Mouse (Mus musculus) retina, embryonic 14.5 days (tissue): ENCODE data around the gene Setd3.

Source experiments
- DNase-seq: peaks from one replicate; pipeline ENCODE4 v3.0.0-alpha.2; 2015; ENCODE audit warnings: low spot score

Setd3 gene

DNA sequence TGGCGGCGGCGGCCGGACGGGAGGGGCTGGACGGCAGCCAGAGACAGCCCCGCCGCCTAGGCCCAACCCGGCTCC, at the start of gene Setd3:
Gene Setd3, minus strand, starts transcription at position 69 of the 75 bp plus-strand sequence.
- DNase-seq, result no peak

GRCm38 (mm10) chr12:108227527-108227926, 48.4 kb upstream of the Setd3 start:
- no peak for DNase-seq

- DNase-seq, result no peak
These were observed 47.8 kb upstream of the Setd3 start for GRCm38 (mm10) chr12:108226941-108227340.

DNA sequence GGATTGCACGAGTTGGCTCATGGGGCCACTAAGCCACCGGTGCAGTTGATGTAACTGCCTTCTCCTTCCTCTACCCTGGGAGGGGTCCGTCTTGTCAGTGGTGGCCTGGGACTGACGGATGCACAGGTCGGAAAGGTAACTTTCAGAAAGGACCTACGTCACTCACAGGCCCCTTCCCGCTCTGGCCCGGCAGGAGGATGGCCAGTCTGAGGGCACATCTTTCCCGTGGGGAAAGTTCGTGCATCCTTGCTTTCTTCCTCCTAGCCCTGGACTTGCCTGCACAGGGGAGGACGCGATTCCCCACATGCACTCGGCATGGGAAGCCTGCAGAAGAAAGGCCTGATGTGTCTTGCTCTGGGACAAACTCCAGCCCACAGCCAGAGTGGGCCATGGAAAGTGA, 47.1 kb upstream of the Setd3 start:
- DNase-seq, result no peak

GRCm38 (mm10) chr12:108225781-108226180, 46.7 kb upstream of the Setd3 start:
- no peak for DNase-seq

GRCm38 (mm10) chr12:108223357-108223756, 44.2 kb upstream of the Setd3 start:
- DNase-seq, result no peak

DNA sequence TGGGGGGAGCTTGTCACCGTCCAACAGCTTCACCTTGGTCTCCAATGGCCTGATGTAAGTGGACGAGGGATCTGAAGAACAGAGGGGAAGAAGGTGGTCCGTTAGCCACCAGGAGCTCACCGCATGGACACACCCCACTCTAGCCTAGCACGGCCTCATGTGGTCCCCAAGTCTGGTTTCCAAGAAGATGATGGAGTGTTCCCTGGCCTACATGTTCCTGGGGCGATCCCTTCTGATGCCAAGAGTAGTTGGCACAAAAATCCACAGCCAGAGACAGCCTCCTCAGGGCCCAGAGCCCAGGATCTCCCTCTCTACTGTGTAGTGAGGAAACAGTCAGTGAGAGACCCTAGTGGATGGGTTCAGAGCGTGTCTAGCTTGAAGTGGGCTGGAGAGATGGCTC, 42.6 kb upstream of the Setd3 start:
- DNase-seq, result no peak

DNA sequence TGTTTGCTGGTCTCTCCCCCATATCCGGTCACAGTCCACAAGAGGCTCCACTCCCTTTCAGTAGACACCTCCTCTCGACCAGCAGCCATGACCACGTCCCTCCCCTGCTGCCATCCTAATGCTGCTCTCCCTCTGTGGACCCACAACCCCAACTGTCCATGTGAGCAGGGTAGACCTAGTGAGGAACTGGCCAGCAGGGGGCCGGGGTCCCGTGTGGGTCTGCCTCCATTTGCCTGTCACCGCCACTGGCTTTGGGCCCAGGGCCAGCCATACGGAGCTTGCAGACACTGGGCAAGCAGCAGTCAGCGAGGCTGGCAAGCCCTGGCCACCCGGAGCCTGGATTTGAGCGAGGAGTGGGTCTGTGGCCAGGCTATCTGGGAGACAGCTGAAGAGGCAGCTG, 42.1 kb upstream of the Setd3 start:
- DNase-seq, result peak; percentile 62

DNA sequence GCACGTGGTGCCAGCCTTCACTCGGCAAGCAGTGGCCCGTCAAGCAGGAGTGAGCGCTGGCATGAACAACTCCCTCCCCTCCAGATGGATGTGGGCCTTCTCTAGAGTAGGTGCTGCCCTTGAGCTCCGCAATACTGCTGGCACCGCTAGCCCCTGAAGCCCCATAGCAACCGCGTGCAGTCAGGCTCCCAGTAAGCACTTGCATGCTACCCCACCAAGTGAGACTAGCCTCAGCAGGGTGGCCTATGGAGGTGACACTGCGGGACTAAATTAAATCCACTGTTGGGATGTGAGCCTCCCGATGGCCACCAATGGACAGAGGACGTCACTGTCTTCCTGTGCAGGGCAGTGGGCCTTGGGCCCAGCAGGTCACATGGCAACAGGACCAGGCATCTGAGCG, 41.5 kb upstream of the Setd3 start:
- no peak for DNase-seq

DNA sequence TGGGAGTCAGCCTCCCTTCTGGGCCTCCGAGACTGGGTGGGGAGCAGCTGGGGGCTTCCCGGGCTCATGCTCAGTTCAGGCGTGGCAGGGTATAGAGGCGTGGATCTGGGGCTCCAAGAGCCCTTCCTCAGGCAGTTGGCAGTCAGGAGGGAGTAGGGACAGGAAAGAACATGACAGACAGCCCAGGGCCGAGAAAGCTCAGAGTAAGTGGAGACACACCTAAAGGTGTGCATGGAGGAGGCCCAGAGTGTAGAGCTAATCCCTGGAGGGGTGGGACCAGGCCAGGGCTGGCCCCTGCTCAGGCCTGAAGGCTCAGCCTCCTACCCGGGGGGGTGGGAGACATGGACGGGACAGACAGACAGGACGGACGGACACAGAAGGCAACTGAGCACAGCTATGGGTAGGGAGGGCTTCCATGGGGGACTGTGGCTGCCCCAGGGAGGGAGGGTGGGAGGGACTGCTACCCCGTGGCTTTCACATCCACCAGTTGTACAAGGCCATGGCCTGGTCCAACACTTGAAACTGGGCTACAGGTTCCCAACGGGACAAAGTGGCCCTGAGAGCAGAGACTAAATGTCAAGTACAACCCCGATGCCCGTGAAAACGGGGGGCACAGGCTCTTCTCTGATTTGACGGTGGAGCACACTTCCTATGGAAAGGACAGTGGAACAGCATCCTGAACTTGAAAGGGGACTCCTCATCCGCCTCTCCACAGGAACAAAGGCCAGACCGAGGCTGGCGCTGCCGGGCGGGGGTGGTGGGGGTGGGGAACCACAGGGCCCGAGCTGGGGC, 40.9 kb upstream of the Setd3 start:
- DNase-seq, result no peak

- DNase-seq, result no peak
These were observed 40.0 kb upstream of the Setd3 start for GRCm38 (mm10) chr12:108219163-108219562.

DNA sequence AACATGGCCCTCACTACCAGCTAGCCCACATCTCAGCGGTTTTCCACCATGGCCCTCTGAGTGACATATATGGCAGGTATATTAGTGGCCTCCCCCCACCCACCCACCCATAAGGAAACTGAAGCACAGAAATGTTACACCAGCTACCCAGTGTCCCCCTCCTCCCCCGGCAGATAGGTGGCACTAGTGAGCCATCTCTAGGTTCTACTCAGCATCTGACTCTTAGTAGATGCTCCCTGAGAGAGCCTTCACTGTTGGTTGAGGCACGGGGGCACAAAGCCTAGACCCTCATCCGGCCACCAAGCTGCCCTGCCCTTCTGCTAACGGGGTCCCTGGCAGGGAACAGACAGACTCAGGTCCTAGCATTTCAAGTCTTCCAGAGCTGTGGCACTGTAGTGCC, 38.5 kb upstream of the Setd3 start:
- DNase-seq, result peak; percentile 72

GRCm38 (mm10) chr12:108216611-108217370, 37.7 kb upstream of the Setd3 start:
- no peak for DNase-seq

- no peak for DNase-seq
These were observed 36.0 kb upstream of the Setd3 start for GRCm38 (mm10) chr12:108215090-108215489.

GRCm38 (mm10) chr12:108213090-108214041, 34.3 kb upstream of the Setd3 start:
- DNase-seq, result peak; percentile 46

GRCm38 (mm10) chr12:108212476-108212875, 33.4 kb upstream of the Setd3 start:
- no peak for DNase-seq

- DNase-seq, result no peak
These were observed 33.0 kb upstream of the Setd3 start for GRCm38 (mm10) chr12:108212071-108212470.

DNA sequence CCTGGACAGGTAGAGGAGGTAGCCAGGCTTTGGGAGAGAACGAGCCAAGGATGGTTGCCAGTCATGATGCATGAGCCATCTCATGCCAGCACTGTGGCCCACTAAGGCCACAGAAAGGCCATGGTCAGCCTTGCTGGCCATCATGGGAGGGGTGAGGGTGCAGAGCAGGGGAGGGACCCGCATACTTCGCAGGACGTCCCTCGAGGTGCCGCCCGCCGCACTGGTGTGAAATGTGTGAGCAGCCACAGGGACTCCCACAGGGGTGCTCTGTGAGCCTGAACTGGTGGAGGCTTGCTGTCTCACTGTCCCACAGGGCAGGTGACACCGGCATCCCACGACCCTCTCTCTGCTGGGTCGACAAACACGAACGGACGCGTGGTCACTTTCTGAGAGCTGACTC, 31.5 kb upstream of the Setd3 start:
- no peak for DNase-seq

- peak; percentile 90 for DNase-seq
These were observed 29.8 kb upstream of the Setd3 start for GRCm38 (mm10) chr12:108208726-108209438.

GRCm38 (mm10) chr12:108208216-108208615, 29.1 kb upstream of the Setd3 start:
- DNase-seq, result no peak

DNA sequence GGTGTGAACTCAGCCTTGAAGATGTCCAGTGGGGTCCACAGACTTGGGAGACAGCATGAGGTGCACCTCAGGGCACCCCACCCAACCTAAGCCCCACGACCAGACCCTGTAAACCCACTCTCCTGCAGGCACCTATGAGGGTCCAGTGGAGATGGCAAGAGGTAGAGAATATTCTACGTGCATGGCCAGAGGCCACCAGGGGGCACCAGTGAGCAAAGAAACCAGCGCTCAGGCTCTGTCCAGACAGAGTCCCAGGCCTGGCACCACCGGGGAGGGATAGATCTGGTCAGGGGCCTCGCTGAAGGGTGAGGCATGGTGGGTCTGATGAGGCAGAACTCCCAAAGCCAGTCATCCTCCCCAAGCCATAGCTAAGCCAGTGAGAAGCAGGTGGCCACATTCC, 27.5 kb upstream of the Setd3 start:
- DNase-seq, result peak; percentile 94

DNA sequence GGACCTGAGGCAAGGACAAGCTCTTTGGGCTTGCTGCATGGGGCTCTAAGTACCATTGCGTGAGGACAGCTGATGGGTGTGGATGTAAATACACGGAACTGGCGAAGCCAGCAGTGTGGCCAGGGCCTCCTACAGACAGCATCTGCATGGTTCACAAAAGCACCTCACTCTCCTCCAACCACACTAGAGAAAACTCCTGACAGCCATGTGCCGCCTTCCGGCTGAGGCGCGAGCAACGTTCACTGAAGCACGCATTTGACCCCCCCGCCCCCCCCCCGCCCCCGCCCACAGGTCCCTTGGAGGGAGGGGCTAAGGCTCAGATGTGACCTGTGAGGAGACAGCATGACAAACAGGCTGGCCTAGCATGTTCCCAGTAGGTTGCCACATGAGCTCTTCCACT, 25.9 kb upstream of the Setd3 start:
- no peak for DNase-seq
